Mouse (Mus musculus) embryonic facial prominence, embryonic 14.5 days (tissue): ENCODE measurements around the gene Tulp2. TPM values are rescaled to one million over a fixed set of nuclear protein-coding genes. Genes with fewer than 3 reads are reported as not detected.

Source experiments
- ATAC-seq: fragments of 200-750 bp; cut with Nextera tagmentation; 2 replicates; pipeline ENCODE4 v1.8.0; 2017; ENCODE audit warnings: low read depth, moderate number of reproducible peaks, moderate TSS enrichment
- DNase-seq: peaks from one replicate; pipeline ENCODE4 v3.0.0-alpha.2; 2015; ENCODE audit warnings: low spot score
- H3K27ac ChIP-seq: fragments of 300-500 bp; sonication (generic); replicated peaks from 2 replicates; pipeline ENCODE4 v1.5.1; 2014; ENCODE audit warnings: low read depth, mild to moderate bottlenecking, low read length, moderate library complexity
- H3K27me3 ChIP-seq: fragments of 300-500 bp; sonication (generic); replicated peaks from 2 replicates; pipeline ENCODE4 v1.6.1; 2014; ENCODE audit warnings: low read length; ENCODE audit not compliant: control insufficient read depth, insufficient read depth
- H3K36me3 ChIP-seq: fragments of 300-500 bp; sonication (generic); 2 replicates; pipeline ENCODE4 v1.6.1; 2014; ENCODE audit warnings: low read length, mixed read lengths; ENCODE audit not compliant: control insufficient read depth, insufficient read depth
- H3K4me1 ChIP-seq: fragments of 300-500 bp; sonication (generic); 2 replicates; pipeline ENCODE4 v1.6.1; 2014; ENCODE audit warnings: antibody characterized with exemption, low read length; ENCODE audit not compliant: control insufficient read depth, insufficient read depth
- H3K4me2 ChIP-seq: fragments of 300-500 bp; sonication (generic); 2 replicates; pipeline ENCODE4 v1.6.1; 2014; ENCODE audit warnings: low read depth, mild to moderate bottlenecking, low read length, moderate library complexity, mixed read lengths
- H3K4me3 ChIP-seq: fragments of 300-500 bp; sonication (generic); 2 replicates; pipeline ENCODE4 v1.5.1; 2014; ENCODE audit warnings: low read depth, mild to moderate bottlenecking, low read length
- H3K9ac ChIP-seq: fragments of 300-500 bp; sonication (generic); 2 replicates; pipeline ENCODE4 v1.6.1; 2014; ENCODE audit warnings: low read depth, mild to moderate bottlenecking, low read length, moderate library complexity, mixed read lengths
- H3K9me3 ChIP-seq: fragments of 300-500 bp; sonication (generic); 2 replicates; pipeline ENCODE4 v1.6.1; 2016; ENCODE audit warnings: low read length; ENCODE audit not compliant: control insufficient read depth
- whole genome bisulfite sequencing: fragments of 180-500 bp; shearing (Covaris S2); extraction: QIAGEN DNeasy Blood & Tissue Kit; methylation state at CpG from one replicate; pipeline ENCODE4 v1.1.7; 2014; 5-methylcytosine and 5-hydroxymethylcytosine counted together
- polyA plus RNA-seq: library from polyadenylated mRNA; unstranded; fragments of >200 nt; fragmentation: Nextera tagmentation; extraction: Ambion mirVana; gene quantifications from 2 replicates; pipeline ENCODE4 v1.2.1, GENCODE M21; 2014

The Tulp2 gene
- polyA plus RNA-seq, 1 experiment from 2014 or later: 1.2 TPM

DNA sequence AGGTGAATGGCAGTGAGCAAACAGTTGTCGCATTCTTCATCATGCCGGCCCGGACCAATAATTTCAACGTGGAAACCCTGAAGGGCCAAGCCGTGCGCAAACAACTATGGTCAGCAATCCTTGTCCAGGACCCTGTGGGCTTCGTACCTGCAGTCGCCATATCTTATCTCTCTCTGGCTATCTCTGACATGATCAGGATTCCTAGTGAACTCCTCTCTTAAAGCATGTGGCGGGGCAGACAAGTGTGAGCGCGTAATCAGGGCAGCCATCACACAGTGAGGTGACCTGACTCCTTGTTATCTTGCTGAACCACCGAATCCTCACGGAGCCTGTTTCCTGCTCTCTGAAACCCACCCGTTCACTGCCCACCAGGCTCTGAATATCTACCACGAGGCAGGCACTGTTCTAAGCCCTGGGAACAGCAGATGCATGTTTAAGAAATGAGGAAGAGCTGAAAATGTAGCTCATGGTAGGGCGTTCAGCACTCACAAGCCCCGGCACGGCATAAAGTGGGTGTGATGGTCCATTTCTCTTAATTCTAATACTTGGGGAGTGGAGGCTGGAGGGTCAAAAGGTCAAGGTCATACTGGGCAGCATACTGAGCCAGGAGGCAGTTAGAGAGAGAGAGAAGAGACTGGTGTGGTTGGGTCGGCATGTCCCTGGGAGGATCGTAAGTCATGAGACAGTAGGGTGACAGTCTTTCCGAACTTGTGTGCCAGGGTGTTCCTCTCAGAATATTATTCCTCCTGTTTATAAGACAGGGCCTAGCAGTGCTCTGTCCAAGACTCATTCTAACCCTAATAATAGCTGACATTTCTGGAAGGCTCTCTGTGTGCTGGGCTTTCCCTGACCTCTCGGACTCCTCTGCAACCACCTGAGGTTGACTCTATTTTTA, 37.9 kb upstream of the Tulp2 start:
- H3K36me3 ChIP-seq: peaks cover 63% of the 10 kb centered on the region
- no peak overlapping the region for H3K4me3 ChIP-seq

DNA sequence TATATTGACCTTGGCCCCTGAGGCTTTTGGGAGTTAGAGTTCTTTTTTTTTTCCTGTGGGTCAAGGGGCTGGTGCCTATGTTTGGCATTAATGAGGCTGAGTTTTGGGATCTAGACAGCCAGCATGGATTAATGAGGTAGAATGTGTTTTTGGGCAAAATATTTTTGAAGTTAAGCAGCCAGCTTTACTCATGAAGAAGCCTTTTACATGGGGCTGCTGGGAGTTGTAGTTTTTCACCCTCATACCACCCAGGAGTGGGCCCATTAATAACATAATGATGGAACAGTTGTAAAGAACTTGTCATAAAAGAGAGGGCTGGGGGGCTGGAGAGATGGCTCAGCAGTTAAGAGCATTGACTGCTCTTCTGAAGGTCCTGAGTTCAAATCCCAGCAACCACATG, 35.1 kb upstream of the Tulp2 start:
- no peak overlapping the region for H3K27ac ChIP-seq
- DNase-seq (no peak), ATAC-seq (no peak)
- H3K9ac ChIP-seq: no peak overlapping the region
- no peak overlapping the region for H3K4me3 ChIP-seq
- peaks cover 58% of the 10 kb centered on the region for H3K36me3 ChIP-seq
- H3K4me2 ChIP-seq: no peak overlapping the region
- no peaks in the 10 kb centered on the region for H3K9me3 ChIP-seq
- no peaks in the 10 kb centered on the region for H3K4me1 ChIP-seq
- H3K27me3 ChIP-seq: no peaks in the 10 kb centered on the region

More for the DNA sequence above, 37.9 kb upstream of the Tulp2 start:
- H3K27ac ChIP-seq: no peak overlapping the region
- ATAC-seq: no peak
- H3K4me1 ChIP-seq: no peaks in the 10 kb centered on the region
- 88% methylated on average over 22 of the region's 22 CpGs for WGBS
- DNase-seq: no peak
- H3K27me3 ChIP-seq: no peaks in the 10 kb centered on the region
- H3K9me3 ChIP-seq: no peaks in the 10 kb centered on the region
- no peak overlapping the region for H3K9ac ChIP-seq
- H3K4me2 ChIP-seq: no peak overlapping the region

DNA sequence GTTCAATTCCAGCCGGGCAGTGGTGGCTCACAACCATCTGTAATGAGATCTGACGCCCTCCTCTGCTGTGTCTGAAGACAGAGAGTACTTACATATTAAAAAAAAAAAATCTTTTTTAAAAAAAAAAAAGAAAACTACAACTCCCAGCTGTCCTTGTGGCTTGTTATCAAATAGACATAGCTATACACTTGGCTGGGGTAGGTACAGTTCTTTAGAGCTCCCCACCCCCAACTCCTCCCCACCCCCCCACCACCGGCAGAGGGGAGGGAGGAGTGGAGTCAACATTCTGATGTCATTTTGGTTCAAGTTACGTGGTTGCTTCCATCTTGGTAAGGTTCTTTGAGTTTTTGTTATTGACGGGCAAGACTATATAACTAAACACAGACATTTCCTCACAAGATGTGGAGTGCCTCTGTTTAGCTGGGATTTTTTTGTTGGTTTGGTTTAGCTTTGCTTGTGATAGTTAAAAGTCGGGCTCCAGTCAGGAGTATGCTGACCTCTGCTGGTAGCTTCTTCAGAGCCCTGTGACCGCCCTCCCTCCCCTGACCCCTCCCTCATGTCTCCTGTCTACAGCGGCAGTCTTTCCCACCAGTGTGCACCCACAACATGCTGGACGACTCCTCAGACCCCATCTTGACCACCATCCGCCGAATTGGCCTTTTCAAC, 34.2 kb upstream of the Tulp2 start:
- Histone ChIP-seq H3K36me3 (peaks cover 60% of the 10 kb centered on the region), H3K4me1 (no peaks in the 10 kb centered on the region), H3K9ac (peak overlapping the region; percentile 25; the same call in 1 of the 2 replicates), H3K4me3 (no peak overlapping the region), H3K27ac (0 out of 2 replicates have a peak overlapping the region, but pooled peaks have one; percentile 5), H3K27me3 (no peaks in the 10 kb centered on the region), H3K9me3 (no peaks in the 10 kb centered on the region), H3K4me2 (no peak overlapping the region)
- 0 out of 2 replicates have a peak, but pooled peaks have one; percentile 14 for ATAC-seq
- DNase-seq: peak; percentile 60
- 36% methylated on average over 11 of the region's 11 CpGs for WGBS

DNA sequence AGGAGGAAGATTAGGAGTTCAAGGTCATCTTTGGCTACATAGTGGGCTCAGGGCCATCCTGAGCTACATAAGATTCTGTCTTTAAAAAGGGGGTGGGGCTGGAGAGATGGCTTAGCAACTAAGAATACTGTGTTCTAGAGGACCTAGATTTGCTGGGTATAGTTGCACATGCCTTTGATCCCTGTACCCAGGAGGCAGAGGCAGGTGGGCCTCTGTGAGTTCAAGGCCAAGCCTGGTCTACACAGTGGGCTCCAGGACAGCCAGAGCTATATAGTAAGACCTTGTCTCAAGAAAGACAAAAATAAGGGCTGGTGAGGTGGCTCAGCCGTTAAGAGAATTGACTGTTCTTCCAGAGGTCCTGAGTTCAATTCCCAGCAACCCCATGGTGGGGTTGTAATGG, 31.7 kb upstream of the Tulp2 start:
- ATAC-seq: no peak
- Histone ChIP-seq H3K4me1 (no peaks in the 10 kb centered on the region), H3K4me3 (no peak overlapping the region), H3K9ac (no peak overlapping the region), H3K27ac (no peak overlapping the region), H3K27me3 (no peaks in the 10 kb centered on the region), H3K36me3 (peaks cover 55% of the 10 kb centered on the region), H3K9me3 (no peaks in the 10 kb centered on the region), H3K4me2 (no peak overlapping the region)
- no peak for DNase-seq
- WGBS: 91% methylated on average over 1 of the region's 1 CpGs

DNA sequence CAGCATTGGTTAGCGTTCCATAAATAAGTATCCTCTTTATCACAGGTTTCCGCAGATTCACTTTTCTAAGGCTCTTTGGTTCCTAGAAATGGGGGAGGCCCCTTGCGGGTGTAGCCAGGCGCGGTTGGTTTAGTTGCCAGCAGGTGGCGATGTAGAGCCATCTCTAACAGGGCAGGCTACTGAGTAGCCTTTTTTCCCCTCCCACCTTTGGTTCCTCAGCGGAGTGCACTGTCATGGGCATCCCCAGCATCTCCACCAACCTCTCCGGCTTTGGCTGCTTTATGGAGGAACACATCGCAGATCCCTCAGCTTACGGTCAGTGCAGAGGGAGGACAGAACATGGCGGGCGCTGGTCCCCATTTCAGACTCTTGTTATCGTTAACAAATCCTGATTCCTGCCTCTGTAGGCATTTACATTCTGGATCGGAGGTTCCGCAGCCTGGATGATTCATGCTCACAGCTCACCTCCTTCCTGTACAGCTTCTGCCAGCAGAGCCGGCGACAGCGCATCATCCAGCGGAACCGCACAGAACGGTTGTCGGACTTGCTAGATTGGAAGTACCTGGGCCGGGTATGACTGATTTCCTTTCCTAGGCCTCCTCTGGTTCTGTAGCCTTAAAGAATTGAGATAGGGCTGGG, 30.2 kb upstream of the Tulp2 start:
- no peak overlapping the region for H3K27ac ChIP-seq
- no peaks in the 10 kb centered on the region for H3K9me3 ChIP-seq
- no peak overlapping the region for H3K9ac ChIP-seq
- H3K36me3 ChIP-seq: peaks cover 67% of the 10 kb centered on the region
- 55% methylated on average over 23 of the region's 23 CpGs for WGBS
- H3K4me2 ChIP-seq: no peak overlapping the region
- no peaks in the 10 kb centered on the region for H3K27me3 ChIP-seq
- no peak overlapping the region for H3K4me3 ChIP-seq
- ATAC-seq (peak; percentile 70), DNase-seq (peak; percentile 80)
- H3K4me1 ChIP-seq: no peaks in the 10 kb centered on the region

DNA sequence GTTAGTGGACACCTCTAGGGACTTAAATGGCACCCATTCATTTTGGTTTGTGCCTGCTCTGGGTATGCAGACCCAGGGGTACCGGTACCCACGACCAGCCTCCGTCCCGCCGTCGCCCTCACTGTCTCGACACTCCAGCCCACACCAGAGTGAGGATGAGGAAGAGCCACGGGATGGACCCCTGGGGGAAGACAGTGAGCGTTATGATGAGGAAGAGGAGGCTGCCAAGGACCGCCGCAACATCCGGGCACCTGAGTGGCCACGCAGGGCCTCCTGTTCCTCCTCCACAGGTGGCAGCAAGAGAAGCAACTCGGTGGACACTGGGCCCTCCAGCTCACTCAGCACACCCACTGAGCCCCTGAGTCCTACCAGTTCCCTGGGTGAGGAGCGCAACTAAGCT, 26.7 kb upstream of the Tulp2 start:
- no peak for DNase-seq
- Histone ChIP-seq H3K9me3 (no peaks in the 10 kb centered on the region), H3K27ac (no peak overlapping the region), H3K4me1 (peaks cover 8% of the 10 kb centered on the region), H3K36me3 (peaks cover 67% of the 10 kb centered on the region), H3K9ac (no peak overlapping the region), H3K4me3 (no peak overlapping the region), H3K4me2 (no peak overlapping the region), H3K27me3 (no peaks in the 10 kb centered on the region)
- WGBS: 88% methylated on average over 15 of the region's 15 CpGs
- no peak for ATAC-seq

DNA sequence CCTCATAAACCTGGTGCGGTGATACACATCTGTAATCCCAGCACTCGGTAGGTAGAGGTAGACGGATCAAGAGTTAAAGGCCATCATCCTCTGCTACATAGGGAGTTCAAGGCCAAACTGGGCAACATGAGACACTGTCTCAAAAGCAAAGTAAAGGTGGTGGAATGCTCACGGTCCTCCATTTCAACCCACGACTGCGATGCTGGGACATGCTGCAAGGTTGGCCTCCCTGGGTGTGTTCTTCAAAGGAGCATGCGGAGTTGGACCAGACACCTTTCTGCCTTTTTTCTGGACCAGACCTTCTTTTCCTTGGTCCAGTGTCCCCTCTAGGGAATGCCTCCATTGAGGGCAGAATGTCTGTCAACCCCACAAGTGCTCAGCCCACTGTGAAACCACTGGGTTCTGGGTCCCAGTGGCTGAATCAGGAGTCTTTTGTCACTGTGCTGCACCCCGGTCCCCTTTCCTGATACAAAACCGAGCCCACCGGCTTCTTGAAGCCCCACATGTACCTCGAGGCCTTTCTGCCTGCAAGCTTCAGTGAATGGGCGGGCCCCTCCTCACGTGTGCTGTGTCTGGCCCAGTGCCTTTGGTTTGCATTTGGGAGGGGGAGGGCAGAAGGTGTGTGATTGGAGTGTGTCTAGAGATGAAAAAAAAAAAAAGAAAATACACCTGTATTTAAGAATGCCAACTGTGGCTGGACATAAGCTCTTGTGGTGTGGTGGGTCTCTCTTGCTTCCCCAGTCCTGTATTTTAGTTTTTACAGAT, 25.6 kb upstream of the Tulp2 start:
- H3K27me3 ChIP-seq: no peaks in the 10 kb centered on the region
- DNase-seq (no peak), ATAC-seq (no peak)
- H3K36me3 ChIP-seq: peaks cover 68% of the 10 kb centered on the region
- H3K4me1 ChIP-seq: peaks cover 19% of the 10 kb centered on the region
- no peak overlapping the region; the same call in 1 of the 2 replicates for H3K27ac ChIP-seq
- H3K4me3 ChIP-seq: no peak overlapping the region
- no peaks in the 10 kb centered on the region for H3K9me3 ChIP-seq
- no peak overlapping the region for H3K4me2 ChIP-seq
- WGBS: 71% methylated on average over 13 of the region's 13 CpGs
- no peak overlapping the region for H3K9ac ChIP-seq

DNA sequence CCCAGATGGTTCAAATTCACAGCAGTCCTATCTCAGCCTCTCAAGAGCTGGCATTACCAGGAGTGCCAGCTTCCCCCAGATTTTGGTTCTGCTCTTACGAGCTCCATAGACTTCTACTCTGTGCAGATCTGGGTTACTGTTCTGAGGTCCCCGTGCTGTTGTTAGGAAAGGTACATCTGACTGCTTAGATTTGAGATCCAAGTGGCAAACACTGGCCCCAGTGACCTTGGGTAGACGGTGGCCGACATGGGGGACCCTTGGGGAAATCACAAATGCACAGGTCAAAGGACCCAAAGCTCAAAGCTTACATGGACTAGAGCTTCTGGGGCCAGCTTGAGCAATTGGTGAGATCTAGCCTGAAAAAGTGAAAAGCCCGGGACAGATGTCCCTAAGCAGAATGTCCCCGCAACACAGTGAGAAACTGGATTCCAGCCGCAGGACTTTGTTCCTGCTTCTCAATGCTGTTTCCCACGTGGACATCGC, 24.9 kb upstream of the Tulp2 start:
- DNase-seq (no peak), ATAC-seq (no peak)
- H3K9me3 ChIP-seq: no peaks in the 10 kb centered on the region
- H3K27ac ChIP-seq: 0 out of 2 replicates have a peak overlapping the region, but pooled peaks have one; percentile 58
- peak overlapping the region; percentile 68 for H3K4me2 ChIP-seq
- 48% methylated on average over 9 of the region's 9 CpGs for WGBS
- H3K4me3 ChIP-seq: 0 out of 2 replicates have a peak overlapping the region, but pooled peaks have one; percentile 60
- peaks cover 69% of the 10 kb centered on the region for H3K36me3 ChIP-seq
- H3K4me1 ChIP-seq: peaks cover 21% of the 10 kb centered on the region
- H3K27me3 ChIP-seq: no peaks in the 10 kb centered on the region
- 0 out of 2 replicates have a peak overlapping the region, but pooled peaks have one; percentile 82 for H3K9ac ChIP-seq
